Mouse (Mus musculus) small intestine, adult 2 months (tissue): ENCODE results near the gene Eif2b1. TPM values are rescaled to one million over a fixed set of nuclear protein-coding genes. Genes with fewer than 3 reads are reported as not detected.
A peak's percentile ranks its signal among the peaks of the same experiment; 100 is the strongest.

Source experiments
- H3K27ac ChIP-seq: fragments of 200-500 bp; 2 replicates; pipeline ENCODE4 v1.5.1; 2012; ENCODE audit warnings: low read depth, low read length, control low read depth, inconsistent platforms; ENCODE audit not compliant: insufficient read depth
- H3K27me3 ChIP-seq: fragments of 200-500 bp; 2 replicates; pipeline ENCODE4 v1.6.1; 2012; ENCODE audit warnings: mild to moderate bottlenecking, moderate library complexity, low read length, inconsistent platforms; ENCODE audit not compliant: control insufficient read depth, insufficient read depth
- H3K36me3 ChIP-seq: fragments of 200-500 bp; 2 replicates; pipeline ENCODE4 v1.6.1; 2012; ENCODE audit warnings: mild to moderate bottlenecking, low read length, control low read depth, inconsistent platforms; ENCODE audit not compliant: control insufficient read depth, insufficient read depth
- H3K4me1 ChIP-seq: fragments of 200-500 bp; 2 replicates; pipeline ENCODE4 v1.6.1; 2012; ENCODE audit warnings: low read length, inconsistent platforms, mixed read lengths; ENCODE audit not compliant: control insufficient read depth, insufficient read depth, insufficient read length
- H3K4me3 ChIP-seq: fragments of 200-500 bp; 2 replicates; pipeline ENCODE4 v1.5.1; 2012; ENCODE audit warnings: low read depth, mild to moderate bottlenecking, control low read depth, inconsistent platforms, low read length, moderate library complexity
- CTCF ChIP-seq: fragments of 200-500 bp; IDR thresholded peaks from 2 replicates; pipeline ENCODE4 v1.5.1; 2012; ENCODE audit warnings: low read depth, mild to moderate bottlenecking, control low read depth, inconsistent platforms, low read length, moderate library complexity, mixed read lengths; ENCODE audit not compliant: insufficient replicate concordance, insufficient read length; ENCODE audit errors: extremely low read depth
- POLR2A ChIP-seq: fragments of 200-500 bp; IDR thresholded peaks from 2 replicates; pipeline ENCODE4 v1.6.1; 2012; ENCODE audit warnings: low read depth, mild to moderate bottlenecking, control low read depth, inconsistent platforms, low read length, moderate library complexity
- WGBS: fragments of 180-500 bp; shearing (Covaris S2); methylation state at CpG from one replicate; pipeline ENCODE4 v1.1.7; 2018; 5-methylcytosine and 5-hydroxymethylcytosine counted together
- polyA plus RNA-seq: library from polyadenylated mRNA; depleted of rRNA; stranded (reverse); fragments of >200 nt; gene quantifications from 2 replicates; pipeline ENCODE4 v1.2.3, GENCODE M21; 2012; rRNA removed

Eif2b1 gene
- polyA plus RNA-seq, 1 experiment = 12.5 TPM

GRCm38 (mm10) chr5:124524943-124525342, 54.0 kb downstream of the Eif2b1 start:
- no peak overlapping the region for H3K27ac ChIP-seq
- H3K4me3 ChIP-seq = no peak overlapping the region
- TF ChIP-seq CTCF (no peak), POLR2A (no peak)
- no peaks in the 10 kb centered on the region for H3K4me1 ChIP-seq
- 80% methylated on average over 5 of the region's 5 CpGs for WGBS
- H3K27me3 ChIP-seq = no peaks in the 10 kb centered on the region
- no peaks in the 10 kb centered on the region for H3K36me3 ChIP-seq

DNA sequence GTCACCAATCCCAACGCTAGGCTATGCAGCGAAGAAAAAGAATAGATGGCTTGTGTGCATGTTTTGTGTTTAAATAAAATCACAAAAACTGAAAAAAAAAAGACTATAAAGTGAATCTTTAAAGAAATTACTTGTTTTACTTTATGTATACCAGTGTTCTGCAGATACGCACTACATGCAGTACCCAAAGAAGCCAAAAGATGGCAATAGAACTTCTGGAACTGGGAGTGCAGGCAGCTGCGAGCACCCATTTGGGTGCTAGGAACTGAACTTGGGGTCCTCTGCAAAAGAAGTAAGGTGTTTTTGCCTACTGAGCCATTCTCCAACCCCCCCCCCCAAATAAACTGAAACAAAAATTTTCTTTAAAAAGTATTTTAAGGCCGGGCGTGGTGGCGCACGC, 55.9 kb downstream of the Eif2b1 start:
- TF ChIP-seq CTCF (peak; percentile 23; the same call in 1 of the 2 replicates), POLR2A (no peak)
- WGBS = 94% methylated on average over 8 of the region's 8 CpGs

DNA sequence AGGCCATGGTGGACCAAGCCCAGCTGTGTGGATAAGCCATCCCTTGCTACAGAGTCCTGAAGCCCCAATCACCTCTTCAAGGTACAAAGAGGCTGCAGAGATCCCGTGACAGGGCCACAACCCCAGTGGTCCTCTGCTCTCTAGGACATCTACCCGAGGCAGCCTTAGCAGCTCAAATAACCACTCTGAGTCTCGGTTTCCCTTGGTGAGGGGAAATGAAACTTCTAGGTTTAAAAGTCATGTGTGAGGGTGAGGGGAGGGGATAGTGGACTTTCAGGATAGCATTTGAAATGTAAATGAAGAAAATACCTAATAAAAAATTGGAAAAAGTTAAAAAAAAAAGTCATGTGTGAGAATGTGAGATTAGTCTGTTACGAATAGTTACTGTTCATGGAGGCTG, 57.3 kb downstream of the Eif2b1 start:
- Histone ChIP-seq H3K4me3 (no peak overlapping the region), H3K4me1 (no peaks in the 10 kb centered on the region), H3K36me3 (no peaks in the 10 kb centered on the region), H3K27me3 (no peaks in the 10 kb centered on the region), H3K27ac (no peak overlapping the region)
- no peak for TF ChIP-seq CTCF
- TF ChIP-seq POLR2A = no peak
- whole genome bisulfite sequencing = 81% methylated on average over 4 of the region's 4 CpGs

More for the DNA sequence above, 55.9 kb downstream of the Eif2b1 start:
- no peaks in the 10 kb centered on the region for H3K4me1 ChIP-seq
- no peaks in the 10 kb centered on the region for H3K36me3 ChIP-seq
- H3K27me3 ChIP-seq = no peaks in the 10 kb centered on the region
- no peak overlapping the region for H3K4me3 ChIP-seq
- no peak overlapping the region for H3K27ac ChIP-seq

Other genes starting within 250 kb of the Eif2b1 start
- gene Cdk2ap1, start 216.0 kb downstream of the Eif2b1 start, polyA plus RNA-seq = 27.4 and 52.8 TPM in 2 replicates
- 5.9 and 8.1 TPM in 2 replicates for gene Sbno1, start 153.1 kb downstream of the Eif2b1 start, polyA plus RNA-seq
- 34.1 and 70.7 TPM in 2 replicates for gene Kmt5a, start 139.2 kb downstream of the Eif2b1 start, polyA plus RNA-seq
- gene Rilpl2, start 100.8 kb downstream of the Eif2b1 start, polyA plus RNA-seq = 24.3 and 29.3 TPM in 2 replicates
- 1.2 and 1.8 TPM in 2 replicates for gene Snrnp35, start 96.0 kb downstream of the Eif2b1 start, polyA plus RNA-seq
- 2.3 and 2.9 TPM in 2 replicates for gene Rilpl1, start 47.7 kb downstream of the Eif2b1 start, polyA plus RNA-seq
- 182 and 188 TPM in 2 replicates for gene Tmed2, start 38.4 kb downstream of the Eif2b1 start, polyA plus RNA-seq
- gene Ddx55, start 26.3 kb downstream of the Eif2b1 start, polyA plus RNA-seq = 8.7 and 12.1 TPM in 2 replicates
- gene Gtf2h3, start within 50 bp of the Eif2b1 start, polyA plus RNA-seq = 8.5 and 20.0 TPM in 2 replicates
- 56.9 and 170 TPM in 2 replicates for gene Atp6v0a2, start 49.4 kb upstream of the Eif2b1 start, polyA plus RNA-seq
- 0.10 TPM in 2 replicates for gene Dnah10, start 146.0 kb upstream of the Eif2b1 start, polyA plus RNA-seq